Mouse (Mus musculus): ENCODE data around the gene Csnk2b.

Csnk2b gene

DNA sequence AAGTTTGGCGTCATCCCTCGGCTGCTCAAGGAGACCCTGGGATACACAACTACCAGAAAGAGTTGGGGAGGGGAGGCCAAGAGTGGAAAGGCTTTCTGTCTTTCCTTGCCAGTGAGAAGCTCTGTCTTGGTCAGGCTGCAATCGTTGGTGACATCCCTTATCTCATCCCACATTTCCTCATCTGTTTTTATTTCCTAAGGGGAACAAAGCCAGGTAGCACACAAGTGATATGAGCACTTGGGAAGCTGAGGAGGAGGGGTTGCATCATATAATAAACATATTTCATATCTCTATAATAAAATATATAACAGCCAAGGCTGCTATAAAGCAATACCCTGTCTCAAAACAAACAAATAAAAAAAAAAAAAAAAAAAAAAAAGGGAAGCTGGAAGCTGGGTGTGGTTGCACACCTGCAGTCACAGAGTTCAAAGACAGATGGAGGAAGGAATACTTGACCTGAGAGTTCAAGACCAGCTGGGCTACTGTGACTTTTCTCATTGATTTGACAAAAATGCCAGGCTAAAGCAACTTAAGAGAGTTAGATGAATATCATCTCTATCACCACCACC is 37.8 kb downstream of the Csnk2b start:
- no peak for DNase-seq

DNA sequence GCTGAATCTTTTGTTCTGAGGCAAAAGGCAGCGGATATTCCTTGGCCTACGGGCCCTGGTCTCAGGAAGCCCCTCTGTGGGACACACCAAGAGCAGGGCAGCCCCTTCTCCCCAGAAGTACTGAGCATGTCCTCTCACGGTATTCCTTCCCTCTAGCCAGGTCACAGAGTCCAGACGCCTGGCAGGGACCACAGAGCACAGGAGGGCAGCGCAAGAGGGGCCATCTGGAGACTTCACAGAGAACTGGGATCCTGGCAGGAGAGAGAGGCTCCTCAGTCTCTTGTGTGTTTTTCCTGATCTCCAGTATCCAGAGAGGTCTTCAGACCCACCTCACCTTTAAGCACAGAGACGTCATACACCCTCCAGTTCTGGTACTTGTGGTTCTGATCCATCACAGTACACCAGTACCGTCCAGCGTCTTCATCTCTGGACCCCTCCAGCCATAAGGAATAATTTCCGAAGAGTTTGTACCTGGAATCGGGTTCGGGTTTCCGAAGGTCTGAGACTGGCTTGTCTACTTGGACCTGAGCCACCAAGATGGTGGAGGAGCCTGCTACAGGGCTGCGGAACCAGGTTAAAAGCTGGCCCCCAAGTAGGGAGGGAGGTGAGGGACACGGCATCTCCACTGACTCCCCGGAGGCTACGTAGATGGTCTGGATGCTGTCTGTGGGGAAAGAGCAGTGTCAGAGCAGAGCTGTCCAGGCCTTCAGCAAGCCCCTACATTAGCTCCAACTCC is 38.8 kb downstream of the Csnk2b start:
- DNase-seq = peak; percentile 86

DNA sequence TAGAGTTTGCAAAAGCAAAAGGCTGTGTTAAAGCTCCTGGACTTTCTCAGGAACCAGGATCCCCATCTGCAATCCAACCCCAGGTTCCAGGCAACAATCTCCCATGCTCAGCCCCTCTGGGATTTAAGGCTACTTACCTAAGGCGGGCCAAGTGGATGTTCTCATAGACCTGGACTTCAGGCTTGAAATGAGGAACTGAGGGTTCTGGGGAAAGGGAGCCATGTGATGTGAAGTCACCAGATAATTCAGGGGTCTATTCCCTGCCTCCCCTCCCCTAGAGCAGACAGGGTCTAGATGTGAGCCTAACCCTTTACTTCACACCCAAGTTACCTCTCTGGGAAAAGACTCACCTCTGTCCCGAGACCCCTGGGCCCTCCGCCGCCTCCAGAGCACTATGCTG is 41.1 kb downstream of the Csnk2b start:
- no peak for DNase-seq

DNA sequence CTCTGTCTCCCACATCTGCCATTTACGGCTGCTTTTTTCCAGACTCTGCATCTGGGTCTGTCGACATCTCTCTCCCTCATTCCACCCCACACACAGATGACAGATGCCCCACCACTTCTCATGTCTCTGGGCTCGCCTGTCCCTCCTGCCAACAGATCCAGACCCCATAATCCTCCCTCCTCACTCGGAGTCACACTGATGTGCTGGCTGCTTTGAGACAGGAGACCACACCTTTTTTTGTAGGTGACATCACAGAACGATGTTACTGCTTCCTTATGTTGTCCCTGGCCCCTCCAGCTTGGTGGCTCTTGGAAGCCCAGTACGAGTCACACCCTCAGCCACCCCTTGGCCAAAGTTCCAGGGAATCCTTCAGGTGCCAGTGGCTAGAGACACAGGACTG is 41.6 kb downstream of the Csnk2b start:
- no peak for DNase-seq

DNA sequence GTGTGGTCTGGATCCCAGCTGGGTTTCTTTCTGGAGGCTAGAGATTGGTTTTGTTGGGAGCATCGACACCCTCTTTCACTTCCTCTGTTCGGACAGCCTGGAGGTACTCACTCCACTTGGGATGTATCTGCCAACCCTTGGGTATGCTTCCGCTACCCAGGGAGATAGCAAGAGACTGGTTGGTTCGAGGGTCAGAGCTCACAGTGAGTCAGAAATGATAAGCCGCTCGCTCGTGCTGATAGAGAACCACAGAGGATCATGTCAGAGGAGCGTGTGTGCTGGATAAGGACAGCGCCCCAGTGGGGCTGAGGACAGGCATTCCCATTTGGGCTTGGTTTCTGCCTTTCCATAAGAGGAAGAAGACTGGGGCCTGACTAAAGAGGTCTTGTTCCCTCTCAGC is 42.1 kb downstream of the Csnk2b start:
- no peak for DNase-seq

DNA sequence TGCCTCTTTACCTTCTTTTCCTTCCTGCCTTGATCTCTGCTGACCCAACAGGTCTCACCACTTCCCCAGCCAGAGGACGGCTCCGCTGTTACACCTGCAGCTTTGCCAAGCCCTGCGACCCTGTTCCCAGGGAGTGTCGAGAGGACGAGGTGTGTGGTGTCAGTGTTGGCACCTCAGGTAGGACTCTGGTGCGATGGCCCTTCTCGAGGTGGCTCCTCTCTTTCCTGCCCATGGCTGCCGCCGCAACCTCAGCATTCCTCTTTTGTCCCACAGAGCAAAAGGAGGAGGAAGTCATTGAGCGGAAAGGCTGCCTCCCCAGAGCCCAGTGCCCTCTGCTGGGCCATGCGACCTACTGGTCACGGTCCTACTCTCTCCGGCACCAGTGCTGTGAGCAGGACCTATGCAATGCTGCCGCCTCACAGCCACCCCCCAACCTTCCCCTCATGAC is 44.0 kb downstream of the Csnk2b start, which contains the start of gene Ly6g6d:
TSS of gene Ly6g6d (minus strand) at position 280 of the 448 bp plus-strand sequence.
- peak; percentile 68 for DNase-seq

DNA sequence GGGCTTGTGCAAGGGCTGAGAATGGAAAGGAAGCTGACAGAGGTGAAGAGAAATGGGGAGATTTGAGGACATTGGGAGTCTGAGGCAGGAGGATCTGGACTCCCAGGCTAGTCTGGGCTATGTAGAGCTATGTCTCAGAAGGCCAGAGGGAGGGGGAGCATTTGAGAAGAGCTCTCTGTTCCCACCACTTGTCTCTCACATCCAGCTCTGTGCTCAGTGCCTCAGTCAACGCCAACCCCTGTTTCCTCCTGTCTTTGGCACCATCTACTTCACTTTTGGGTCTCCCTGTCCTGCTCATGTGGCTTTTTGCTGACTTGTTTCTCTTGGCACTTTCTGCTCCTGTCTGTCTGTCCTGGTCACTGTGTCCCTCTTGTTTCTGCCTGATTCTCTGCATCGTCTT is 44.6 kb downstream of the Csnk2b start:
- no peak for DNase-seq

DNA sequence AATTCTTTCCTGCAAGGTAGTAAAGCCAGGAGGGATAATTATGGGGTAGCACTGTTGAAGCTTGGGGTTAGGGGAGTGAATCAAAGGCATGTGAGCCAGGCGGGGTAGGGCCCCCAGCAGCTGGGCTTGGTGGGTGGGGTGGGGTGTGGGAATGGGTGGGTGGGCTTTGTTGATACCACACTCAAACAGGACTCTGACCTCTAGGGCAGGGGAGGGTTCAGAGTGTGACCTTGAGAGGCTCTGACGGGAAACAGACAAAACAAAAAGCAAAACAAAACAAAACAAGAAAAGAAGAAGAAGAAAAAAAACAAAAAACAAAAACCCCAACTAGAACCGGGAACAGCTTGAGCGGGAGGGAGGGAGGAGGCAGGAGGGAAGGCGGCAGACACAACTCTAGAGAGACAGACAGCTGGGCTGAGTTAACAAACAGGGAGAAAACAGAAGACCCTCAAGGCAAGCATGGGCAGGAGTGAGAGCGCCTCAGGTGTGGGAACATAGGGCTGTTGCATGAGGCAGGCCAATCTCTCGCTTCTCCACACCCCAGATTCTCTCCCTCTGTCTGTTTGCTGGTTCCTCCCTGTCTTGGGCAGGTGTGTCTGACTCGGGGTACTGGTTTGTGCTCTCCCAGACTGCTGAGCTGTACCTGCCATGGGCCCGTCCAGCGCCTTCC is 45.2 kb downstream of the Csnk2b start, which contains the start of gene Ly6g6e:
TSS of gene Ly6g6e (plus strand) at position 396 of the 670 bp plus-strand sequence.
- no peak for DNase-seq

DNA sequence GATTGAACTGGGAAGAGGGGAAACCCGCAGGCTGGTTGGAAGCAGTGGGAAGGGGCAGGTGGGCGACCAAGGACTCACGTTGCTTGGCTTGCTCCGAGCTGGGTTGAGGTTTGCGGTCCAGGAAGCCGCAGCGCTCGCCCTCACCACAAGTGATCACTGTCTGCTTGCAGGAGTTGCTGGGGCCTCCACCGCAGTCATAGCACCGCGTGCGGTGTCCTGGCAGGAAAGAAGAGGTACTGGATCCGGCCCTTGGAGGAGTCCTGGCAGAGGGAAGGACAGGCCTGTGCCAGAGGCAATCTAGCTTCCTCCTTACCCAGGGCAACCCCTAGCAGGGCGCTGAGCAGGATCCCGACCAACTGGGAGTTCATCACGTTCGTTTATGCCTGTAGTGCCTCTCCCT is 47.8 kb downstream of the Csnk2b start:
- peak; percentile 93 for DNase-seq

DNA sequence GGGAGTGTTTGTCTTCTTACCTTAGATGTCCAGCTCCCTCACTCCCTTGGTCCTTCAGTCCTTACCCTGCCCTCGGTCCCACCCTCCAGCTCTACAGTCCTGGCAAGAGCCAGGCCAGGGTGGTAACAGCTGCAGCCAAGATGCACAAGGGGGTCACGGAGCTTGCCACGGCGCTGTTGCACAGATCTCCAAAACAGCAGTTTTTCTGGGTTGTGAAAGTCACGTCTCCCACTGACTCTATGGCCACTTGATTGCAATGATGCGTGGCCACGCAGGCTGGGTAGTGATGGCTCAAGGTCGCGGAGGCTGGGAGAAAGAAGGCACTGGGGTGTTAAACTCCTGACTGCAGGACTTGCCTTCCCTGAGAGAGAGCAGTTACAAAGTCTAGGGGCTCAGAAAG is 50.4 kb downstream of the Csnk2b start:
- DNase-seq = peak; percentile 56

DNA sequence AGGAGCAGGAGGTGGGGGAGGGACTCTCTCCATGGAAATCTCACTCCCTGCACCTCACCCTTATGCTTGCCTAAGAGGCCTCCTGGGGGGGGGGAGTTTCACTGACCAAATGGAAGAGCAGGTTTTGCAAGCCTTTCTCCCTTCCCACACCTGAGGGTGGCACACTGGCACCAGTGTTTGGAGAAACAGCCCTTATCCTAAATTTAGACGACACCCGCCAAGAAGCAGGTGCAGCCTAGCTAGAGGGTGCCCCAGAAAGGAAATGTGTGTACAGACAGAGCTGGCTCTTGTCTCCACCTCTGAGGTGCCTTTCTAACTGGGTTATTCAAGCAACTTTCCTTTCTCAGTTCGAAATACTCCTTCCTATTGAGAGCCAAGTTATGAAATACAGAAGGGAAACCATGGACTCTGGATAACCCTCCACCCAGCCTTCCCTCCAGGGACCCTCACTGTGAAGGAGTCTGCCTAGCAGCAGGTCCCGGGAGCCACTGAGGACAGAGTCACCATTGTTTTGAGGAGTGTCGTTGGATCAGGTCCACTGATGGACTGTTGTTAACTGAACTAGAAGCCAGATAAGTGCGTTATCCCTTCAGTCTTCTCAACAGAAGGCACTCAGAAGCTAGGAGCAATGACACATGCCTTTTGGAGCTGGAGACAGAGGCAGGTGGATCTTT is 51.2 kb downstream of the Csnk2b start:
- peak; percentile 95 for DNase-seq

DNA sequence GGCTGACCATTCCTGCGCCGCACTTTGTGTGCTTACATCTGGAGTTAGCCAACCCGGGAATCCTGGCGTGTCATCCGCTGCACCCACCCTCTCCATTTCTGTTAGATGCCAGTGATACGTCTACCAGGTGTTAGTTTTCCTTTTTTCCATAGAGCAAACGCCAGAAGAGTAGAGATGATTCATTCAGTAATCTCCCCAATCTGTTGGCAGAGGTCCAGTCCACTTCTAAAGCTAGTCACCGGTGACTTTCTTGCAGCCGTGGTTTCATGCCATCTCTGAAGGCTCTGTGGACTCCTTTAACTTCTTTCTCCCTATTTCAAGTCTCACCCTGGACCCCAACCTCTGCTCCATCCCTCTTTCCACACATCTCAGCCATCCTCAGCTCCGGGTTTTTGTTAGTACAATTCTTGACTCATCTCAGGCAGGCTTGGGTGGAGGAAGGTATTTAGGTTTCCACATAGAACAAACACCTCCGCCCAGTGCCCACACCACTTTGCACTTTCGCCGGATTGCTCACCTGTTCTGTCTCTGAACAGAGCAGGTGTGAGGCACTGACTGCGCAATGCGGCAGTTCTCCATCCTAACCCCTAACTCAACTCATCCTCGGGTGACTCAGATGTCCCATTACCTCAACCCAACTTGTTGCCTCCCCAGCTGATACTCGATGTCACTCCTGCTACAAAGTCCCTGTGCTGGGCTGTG is 53.5 kb downstream of the Csnk2b start:
- peak; percentile 55 for DNase-seq

Data from cerebellum, adult 11-12 months (tissue).